Mouse (Mus musculus): ENCODE results near the gene Dcaf11.

GRCm38 (mm10) chr14:55567496-55567895, 7.7 kb downstream of the Dcaf11 start:
- TF ChIP-seq CTCF (conservative IDR thresholded peaks at IDR 0.05; ENCODE audit: insufficient read depth, insufficient read length, low read depth, low read length), result no peak
- TF ChIP-seq POLR2A (IDR thresholded peaks at IDR 0.05; ENCODE audit: low read depth, low read length), result no peak

Data from kidney, adult 2 months (tissue).